ENCODE assay signal across 16 mouse cellular contexts in genomic region chr8:104610185-104610766, GRCm38 (mm10). TPM values are rescaled to one million over a fixed set of nuclear protein-coding genes. Genes with fewer than 3 reads are reported as not detected.
DNase-seq lines count a peak whose midpoint lies in the region; ATAC-seq and TF ChIP-seq lines count a peak whose summit lies in the region.
"Had no signal": no experiment of that assay in that cellular context is flagged by ENCODE, and none has a peak within 500 bp of the region (broad histone marks: within the 10 kb centered on the region; RNA-seq: fewer than 3 reads in every experiment).

No protein-coding gene starts in this region.

- H3K27ac ChIP-seq in heart, embryonic 16.5 days (ENCODE audit: low read length) = peak overlapping the region; percentile 99
- H3K27ac ChIP-seq: forebrain, embryonic 13.5 days; hindbrain, embryonic 13.5 days; liver, embryonic 13.5 days had no signal

- peak overlapping the region; percentile 72 for H3K9ac ChIP-seq in heart, embryonic 16.5 days (ENCODE audit: low read length)
- H3K9ac ChIP-seq: forebrain, embryonic 13.5 days; hindbrain, embryonic 13.5 days; liver, embryonic 13.5 days had no signal

- no peak for TF ChIP-seq CTCF in brain, embryonic 14.5 days (IDR thresholded peaks at IDR 0.05; ENCODE audit: borderline replicate concordance, extremely low read depth, insufficient read depth, insufficient read length)

- no peaks in the 10 kb centered on the region for H3K27me3 ChIP-seq in heart, embryonic 16.5 days (ENCODE audit: control insufficient read depth, insufficient read depth, low read length)
- H3K27me3 ChIP-seq: forebrain, embryonic 13.5 days had no signal

- WGBS in heart, embryonic 16.5 days = 44% methylated on average over 12 of the region's 12 CpGs

- peak; percentile 77 for ATAC-seq in heart, embryonic 16.5 days (replicated peaks; ENCODE audit: extremely low read depth, insufficient read depth, low FRiP score)
- ATAC-seq: forebrain, embryonic 13.5 days had no signal

- TF ChIP-seq POLR2A in brain, embryonic 14.5 days (IDR thresholded peaks at IDR 0.05; ENCODE audit: borderline replicate concordance, extremely low read depth, insufficient read depth, insufficient read length, poor library complexity, severe bottlenecking) = no peak

- no peak overlapping the region for H3K4me3 ChIP-seq in heart, embryonic 16.5 days (ENCODE audit: low read length)
- H3K4me3 ChIP-seq: forebrain, embryonic 13.5 days; hindbrain, embryonic 13.5 days; liver, embryonic 13.5 days had no signal

- H3K36me3 ChIP-seq in heart, embryonic 16.5 days (ENCODE audit: control insufficient read depth, insufficient read depth) = no peaks in the 10 kb centered on the region
- H3K36me3 ChIP-seq: hindbrain, embryonic 13.5 days; liver, embryonic 13.5 days had no signal

- H3K4me1 ChIP-seq in heart, embryonic 16.5 days (ENCODE audit: control insufficient read depth, insufficient read depth, low read length) = peaks cover 72% of the 10 kb centered on the region
- H3K4me1 ChIP-seq: forebrain, embryonic 13.5 days; liver, embryonic 13.5 days had no signal

- peak; percentile 66 for DNase-seq in left cerebral cortex, postnatal 4 days
- no peak for DNase-seq in left cerebral cortex, adult 9 months (ENCODE audit: low spot score in 2 of 2)
- DNase-seq in brain, embryonic 14.5 days (ENCODE audit: low read depth) = peak; percentile 22
- DNase-seq in heart, adult 18-20 months = peak; percentile 82 to 90
- DNase-seq in spleen, postnatal 14 days (ENCODE audit: low spot score in 2 of 2) = no peak
- no peak for DNase-seq in layer of hippocampus, postnatal 36 days
- DNase-seq: adrenal gland, postnatal 14 days; kidney, adult 18-20 months; liver, embryonic 13.5 days had no signal

- no peaks in the 10 kb centered on the region for H3K9me3 ChIP-seq in heart, embryonic 16.5 days (replicated peaks; ENCODE audit: control insufficient read depth, low read length)
- H3K9me3 ChIP-seq: forebrain, embryonic 13.5 days; hindbrain, embryonic 13.5 days; liver, embryonic 13.5 days had no signal

- peak overlapping the region; percentile 57 for H3K4me2 ChIP-seq in heart, embryonic 16.5 days (ENCODE audit: low read depth, low read length)
- H3K4me2 ChIP-seq: forebrain, embryonic 13.5 days; hindbrain, embryonic 13.5 days; liver, embryonic 13.5 days had no signal

- intact Hi-C loops in left cerebral cortex, postnatal 4 days (cut with DNase I) = no loop called here

RNA-seq across cellular contexts. Expression of gene Cdh16, which starts 13.9 kb away (rescaled TPM):
- not detected for total RNA-seq in left cerebral cortex, postnatal 4 days (2021)
- not detected in 2 replicates for polyA plus RNA-seq in brain, embryonic 14.5 days (2012; rRNA removed)
- total RNA-seq in heart, adult 18-20 months (2021) = 1 to 10 TPM; 3.9 to 5.2 TPM
- 20.1 and 25.9 TPM in 2 replicates for polyA plus RNA-seq in heart, embryonic 16.5 days (2015; fragmentation: Nextera tagmentation; extraction: Ambion mirVana)
- total RNA-seq in layer of hippocampus, postnatal 36 days (2021) = not detected
- total RNA-seq: adrenal gland, postnatal 14 days; left cerebral cortex, adult 8-10 months; megakaryocyte progenitor cell, adult 5-6 weeks; MEL; midbrain, postnatal 0 days had no signal
- polyA plus RNA-seq: forebrain, embryonic 13.5 days; hindbrain, embryonic 13.5 days; liver, embryonic 13.5 days; midbrain, postnatal 0 days had no signal

RNA-seq across cellular contexts. Expression of gene Pdp2, which starts 19.0 kb away (rescaled TPM):
- total RNA-seq in left cerebral cortex, postnatal 4 days (2021) = 10 to 100 TPM; 13.0 to 13.6 TPM
- polyA plus RNA-seq in brain, embryonic 14.5 days (2012; rRNA removed) = 6.8 and 9.7 TPM in 2 replicates
- 10 to 100 TPM; 18.1 to 22.5 TPM for total RNA-seq in heart, adult 18-20 months (2021)
- 6.2 and 6.7 TPM in 2 replicates for polyA plus RNA-seq in heart, embryonic 16.5 days (2015; fragmentation: Nextera tagmentation; extraction: Ambion mirVana)
- total RNA-seq in layer of hippocampus, postnatal 36 days (2021) = 1 to 10 TPM; 7.3 to 7.4 TPM

RNA-seq across cellular contexts. Expression of gene Rrad, which starts 20.9 kb away (rescaled TPM):
- 1 to 10 TPM; 3.2 to 3.3 TPM for total RNA-seq in left cerebral cortex, postnatal 4 days (2021)
- 3.0 and 3.4 TPM in 2 replicates for polyA plus RNA-seq in brain, embryonic 14.5 days (2012; rRNA removed)
- total RNA-seq in heart, adult 18-20 months (2021) = 100 to 1,000 TPM in 1 of 2 experiments, 10 to 100 TPM in 1; 88.7 to 108 TPM
- polyA plus RNA-seq in heart, embryonic 16.5 days (2015; fragmentation: Nextera tagmentation; extraction: Ambion mirVana) = 289 and 293 TPM in 2 replicates
- 1 to 10 TPM; 1.1 to 1.3 TPM for total RNA-seq in layer of hippocampus, postnatal 36 days (2021)

RNA-seq across cellular contexts. Expression of gene Ciao2b, which starts 31.5 kb away (rescaled TPM):
- total RNA-seq in left cerebral cortex, postnatal 4 days (2021) = 10 to 100 TPM; 34.7 to 39.2 TPM
- 83.3 and 119 TPM in 2 replicates for polyA plus RNA-seq in brain, embryonic 14.5 days (2012; rRNA removed)
- total RNA-seq in heart, adult 18-20 months (2021) = 10 to 100 TPM; 62.2 to 66.5 TPM
- 171 and 196 TPM in 2 replicates for polyA plus RNA-seq in heart, embryonic 16.5 days (2015; fragmentation: Nextera tagmentation; extraction: Ambion mirVana)
- total RNA-seq in layer of hippocampus, postnatal 36 days (2021) = 10 to 100 TPM; 26.8 to 28.0 TPM

Comparison
In these comparisons a context has a peak if more than half of its experiments do, and no peak if none do; other contexts are left out.
1. DNase-seq: peak in left cerebral cortex, postnatal 4 days (single experiment), brain, embryonic 14.5 days (single experiment) and heart, adult 18-20 months (2 of 2); none in left cerebral cortex, adult 9 months (0 of 2), spleen, postnatal 14 days (0 of 2) and layer of hippocampus, postnatal 36 days (0 of 2).
2. RNA of gene Cdh16, which starts 13.9 kb away (total RNA-seq): 3.9 to 5.2 TPM in heart, adult 18-20 months; not detected in left cerebral cortex, postnatal 4 days and not detected in layer of hippocampus, postnatal 36 days; every median in the first group is over 4 times any median in the second.
3. RNA of gene Rrad, which starts 20.9 kb away (total RNA-seq): 88.7 to 108 TPM in heart, adult 18-20 months; 3.2 to 3.3 TPM in left cerebral cortex, postnatal 4 days and 1.1 to 1.3 TPM in layer of hippocampus, postnatal 36 days; every median in the first group is over 10 times any median in the second.